Mouse (Mus musculus) liver, embryonic 15.5 days (tissue): Measurements from ENCODE around the gene Ddo. TPM values are rescaled to one million over a fixed set of nuclear protein-coding genes. Genes with fewer than 3 reads are reported as not detected.

ENCODE experiments used
- ATAC-seq: fragments of 200-750 bp; cut with Nextera tagmentation; 2 replicates; pipeline ENCODE4 v1.8.0; 2017; ENCODE audit warnings: moderate number of reproducible peaks, mild to moderate bottlenecking, moderate library complexity; ENCODE audit not compliant: insufficient read depth
- H3K27ac ChIP-seq: fragments of 300-500 bp; sonication (generic); replicated peaks from 2 replicates; pipeline ENCODE4 v1.5.1; 2015; ENCODE audit warnings: mild to moderate bottlenecking, inconsistent platforms
- H3K27me3 ChIP-seq: fragments of 300-500 bp; sonication (generic); 2 replicates; pipeline ENCODE4 v1.6.1; 2015; ENCODE audit warnings: mild to moderate bottlenecking, inconsistent platforms
- H3K36me3 ChIP-seq: fragments of 300-500 bp; sonication (generic); replicated peaks from 2 replicates; pipeline ENCODE4 v1.6.1; 2015; ENCODE audit warnings: moderate library complexity, mild to moderate bottlenecking, inconsistent platforms
- H3K4me1 ChIP-seq: fragments of 300-500 bp; sonication (generic); replicated peaks from 2 replicates; pipeline ENCODE4 v1.6.1; 2015; ENCODE audit warnings: inconsistent platforms
- H3K4me2 ChIP-seq: fragments of 300-500 bp; sonication (generic); 2 replicates; pipeline ENCODE4 v1.6.1; 2015; ENCODE audit warnings: moderate library complexity, mild to moderate bottlenecking, inconsistent platforms
- H3K4me3 ChIP-seq: fragments of 300-500 bp; sonication (generic); replicated peaks from 2 replicates; pipeline ENCODE4 v1.5.1; 2015; ENCODE audit warnings: mild to moderate bottlenecking, inconsistent platforms
- H3K9ac ChIP-seq: fragments of 300-500 bp; sonication (generic); 2 replicates; pipeline ENCODE4 v1.6.1; 2015; ENCODE audit warnings: moderate library complexity, mild to moderate bottlenecking, inconsistent platforms
- H3K9me3 ChIP-seq: fragments of 300-500 bp; sonication (generic); replicated peaks from 2 replicates; pipeline ENCODE4 v1.6.1; 2016; ENCODE audit warnings: inconsistent platforms
- WGBS: fragments of 180-500 bp; shearing (Covaris S2); methylation state at CpG from one replicate; pipeline ENCODE4 v1.1.7; 2015; ENCODE audit warnings: mixed read lengths; ENCODE audit not compliant: insufficient replicate concordance; 5-methylcytosine and 5-hydroxymethylcytosine counted together
- polyA plus RNA-seq: library from polyadenylated mRNA; unstranded; fragments of >200 nt; fragmentation: Nextera tagmentation; extraction: Ambion mirVana; gene quantifications from 2 replicates; pipeline ENCODE4 v1.2.1, GENCODE M21; 2015

Ddo gene
- polyA plus RNA-seq, 1 experiment from 2014 or later = 0.03 TPM

DNA sequence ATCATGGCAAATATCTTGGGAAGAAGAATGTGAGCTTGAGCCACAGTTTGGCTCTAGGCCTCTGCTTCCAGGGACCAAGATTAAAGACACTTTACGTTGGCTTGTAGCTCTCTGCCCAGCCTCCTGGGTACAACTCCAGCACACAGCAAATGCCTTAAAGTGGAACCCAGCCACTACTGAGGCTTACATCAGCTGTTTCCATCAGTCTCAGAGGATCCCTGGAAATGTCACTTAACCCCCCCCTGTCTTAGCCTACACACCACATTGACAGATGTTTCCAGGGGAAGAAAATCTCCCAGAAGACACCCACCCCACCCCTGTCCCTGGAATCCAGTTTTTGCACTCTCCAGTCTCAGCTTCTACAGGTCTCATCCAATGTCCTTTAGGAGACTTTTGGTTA, 37.1 kb downstream of the Ddo start:
- H3K4me1 ChIP-seq = no peaks in the 10 kb centered on the region
- H3K27ac ChIP-seq = no peak overlapping the region
- no peaks in the 10 kb centered on the region for H3K27me3 ChIP-seq
- H3K36me3 ChIP-seq = no peaks in the 10 kb centered on the region
- 56% methylated on average over 1 of the region's 1 CpGs for WGBS
- H3K9me3 ChIP-seq = no peaks in the 10 kb centered on the region
- no peak overlapping the region for H3K4me2 ChIP-seq
- ATAC-seq = no peak
- no peak overlapping the region for H3K4me3 ChIP-seq
- H3K9ac ChIP-seq = no peak overlapping the region

DNA sequence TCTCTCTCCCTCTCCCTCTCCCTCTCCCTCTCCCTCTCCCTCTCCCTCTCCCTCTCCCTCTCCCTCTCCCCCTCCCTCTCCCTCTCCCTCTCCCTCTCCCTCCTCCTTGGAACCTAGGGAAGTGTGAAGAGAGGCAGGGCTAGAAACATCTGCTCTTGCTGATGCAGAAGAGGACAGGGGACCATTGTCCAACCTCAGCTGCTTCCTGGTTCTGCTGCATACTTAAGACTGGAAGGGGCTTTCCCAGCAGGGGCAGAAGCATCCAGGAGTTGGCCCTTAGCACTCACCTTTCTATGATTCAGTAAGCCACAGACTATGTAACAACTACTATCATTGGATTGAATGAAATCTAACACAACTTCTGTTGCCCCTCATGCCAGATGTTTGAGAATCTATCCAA, 38.8 kb downstream of the Ddo start:
- H3K36me3 ChIP-seq = no peaks in the 10 kb centered on the region
- H3K4me2 ChIP-seq = no peak overlapping the region
- H3K27me3 ChIP-seq = peaks cover 3% of the 10 kb centered on the region; the same call in 1 of the 2 replicates
- no peaks in the 10 kb centered on the region for H3K9me3 ChIP-seq
- H3K9ac ChIP-seq = no peak overlapping the region
- no peak overlapping the region for H3K4me3 ChIP-seq
- no peak for ATAC-seq
- H3K4me1 ChIP-seq = no peaks in the 10 kb centered on the region
- no peak overlapping the region for H3K27ac ChIP-seq

DNA sequence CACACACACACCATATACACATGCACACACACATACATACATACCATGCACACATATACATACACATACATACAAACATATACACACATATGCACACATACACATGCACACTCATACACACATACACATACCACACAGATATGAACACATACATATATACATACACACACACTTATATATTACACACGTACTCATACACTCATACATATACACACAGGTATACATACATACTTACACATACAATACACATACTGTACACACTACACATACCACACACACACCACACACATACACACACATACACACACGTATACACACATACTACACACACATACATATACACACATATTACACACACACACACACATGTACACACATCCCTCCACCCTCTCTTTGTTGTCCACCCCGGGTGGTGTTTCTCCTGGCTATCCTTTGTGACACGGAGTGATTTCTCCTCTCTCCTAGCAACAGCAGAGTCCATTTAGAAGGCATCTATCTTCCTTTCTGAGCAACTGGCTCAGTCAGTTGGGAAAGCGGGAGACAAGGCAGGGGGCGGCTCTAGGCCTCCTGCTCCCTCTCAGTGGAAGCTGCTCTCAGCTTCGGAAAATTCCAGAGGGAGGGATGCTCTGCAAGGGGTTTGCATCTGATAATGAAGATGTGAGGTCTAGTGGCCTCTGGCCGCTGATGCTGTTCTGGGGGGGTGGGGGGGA, 42.9 kb downstream of the Ddo start:
- WGBS = 57% methylated on average over 8 of the region's 8 CpGs
- no peak for ATAC-seq
- peaks cover 6% of the 10 kb centered on the region for H3K27me3 ChIP-seq

DNA sequence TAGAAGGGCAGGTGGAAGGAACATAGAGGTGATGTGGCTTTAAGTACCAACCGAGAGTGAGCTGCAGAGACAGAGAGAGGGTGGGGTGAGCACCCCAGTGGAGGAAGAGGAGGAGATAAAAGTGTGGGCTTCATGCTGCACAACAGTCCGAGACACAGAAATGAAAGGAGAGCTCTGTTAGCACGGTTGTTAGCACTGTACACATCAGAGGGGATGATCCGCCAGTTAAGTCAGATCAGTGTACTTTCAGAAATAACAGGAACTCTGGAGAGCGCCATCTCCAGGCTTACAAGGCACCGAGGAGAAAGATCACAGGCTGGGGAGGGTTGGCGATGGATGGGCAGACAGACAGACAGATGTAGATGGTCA, 43.5 kb downstream of the Ddo start:
- H3K9ac ChIP-seq = no peak overlapping the region
- ATAC-seq = no peak
- H3K4me3 ChIP-seq = no peak overlapping the region
- H3K36me3 ChIP-seq = no peaks in the 10 kb centered on the region
- 55% methylated on average over 7 of the region's 7 CpGs for WGBS
- no peak overlapping the region for H3K4me2 ChIP-seq
- no peaks in the 10 kb centered on the region for H3K4me1 ChIP-seq
- no peaks in the 10 kb centered on the region for H3K9me3 ChIP-seq
- H3K27ac ChIP-seq = no peak overlapping the region
- peaks cover 6% of the 10 kb centered on the region for H3K27me3 ChIP-seq

More for the DNA sequence above, 42.9 kb downstream of the Ddo start:
- Histone ChIP-seq H3K36me3 (no peaks in the 10 kb centered on the region), H3K4me3 (no peak overlapping the region), H3K27ac (no peak overlapping the region), H3K9ac (no peak overlapping the region), H3K4me2 (no peak overlapping the region), H3K4me1 (no peaks in the 10 kb centered on the region), H3K9me3 (no peaks in the 10 kb centered on the region)

DNA sequence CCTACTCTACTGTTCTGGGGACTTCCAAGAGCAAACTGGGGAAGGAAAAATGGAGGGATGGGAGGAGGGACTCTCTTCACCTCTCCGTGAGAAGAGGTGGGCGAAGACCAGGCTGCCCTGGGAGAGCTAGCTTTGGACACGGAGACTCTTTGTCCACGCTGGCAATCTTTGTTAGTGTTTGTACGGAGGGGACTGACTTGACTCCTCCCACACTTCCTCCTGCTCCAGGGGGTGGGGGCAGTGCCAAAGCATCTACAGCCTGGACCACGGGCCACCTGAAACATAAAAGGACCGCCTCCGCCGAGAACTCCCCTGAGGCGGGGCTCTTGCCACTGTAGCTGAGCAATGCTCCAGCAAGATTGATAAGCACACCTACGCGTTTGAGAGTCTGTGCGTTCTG, 44.3 kb downstream of the Ddo start:
- no peaks in the 10 kb centered on the region for H3K9me3 ChIP-seq
- no peaks in the 10 kb centered on the region for H3K4me1 ChIP-seq
- 13% methylated on average over 13 of the region's 13 CpGs for WGBS
- peak overlapping the region; percentile 7; the same call in 1 of the 2 replicates for H3K4me2 ChIP-seq
- H3K27me3 ChIP-seq = peaks cover 6% of the 10 kb centered on the region
- H3K27ac ChIP-seq = no peak overlapping the region
- no peak overlapping the region for H3K4me3 ChIP-seq
- H3K36me3 ChIP-seq = no peaks in the 10 kb centered on the region
- ATAC-seq = no peak
- no peak overlapping the region for H3K9ac ChIP-seq

DNA sequence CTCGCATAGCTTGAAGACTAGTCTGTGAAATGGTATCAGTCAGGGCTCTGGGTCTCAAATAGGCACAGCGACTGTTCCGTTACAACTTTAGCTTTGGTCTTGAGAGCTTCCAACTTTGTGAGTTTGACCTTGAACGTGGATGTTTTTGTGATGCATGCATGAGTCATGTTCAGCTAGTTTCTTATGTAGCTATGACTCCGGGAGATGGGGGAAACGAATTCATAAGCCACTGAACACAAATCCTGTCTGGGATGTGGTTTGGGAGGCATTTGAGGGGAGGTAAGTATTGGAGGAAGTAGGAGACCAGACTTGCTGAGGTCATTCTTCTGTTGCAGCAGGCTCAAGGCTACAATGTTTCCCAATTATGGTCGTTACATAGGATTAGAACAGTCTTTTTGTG, 46.1 kb downstream of the Ddo start:
- no peak overlapping the region for H3K27ac ChIP-seq
- no peaks in the 10 kb centered on the region for H3K4me1 ChIP-seq
- H3K27me3 ChIP-seq = peaks cover 18% of the 10 kb centered on the region
- no peaks in the 10 kb centered on the region for H3K9me3 ChIP-seq
- no peak overlapping the region for H3K9ac ChIP-seq
- no peak overlapping the region for H3K4me2 ChIP-seq
- 30% methylated on average over 7 of the region's 7 CpGs for WGBS
- H3K36me3 ChIP-seq = no peaks in the 10 kb centered on the region
- ATAC-seq = no peak
- no peak overlapping the region for H3K4me3 ChIP-seq

DNA sequence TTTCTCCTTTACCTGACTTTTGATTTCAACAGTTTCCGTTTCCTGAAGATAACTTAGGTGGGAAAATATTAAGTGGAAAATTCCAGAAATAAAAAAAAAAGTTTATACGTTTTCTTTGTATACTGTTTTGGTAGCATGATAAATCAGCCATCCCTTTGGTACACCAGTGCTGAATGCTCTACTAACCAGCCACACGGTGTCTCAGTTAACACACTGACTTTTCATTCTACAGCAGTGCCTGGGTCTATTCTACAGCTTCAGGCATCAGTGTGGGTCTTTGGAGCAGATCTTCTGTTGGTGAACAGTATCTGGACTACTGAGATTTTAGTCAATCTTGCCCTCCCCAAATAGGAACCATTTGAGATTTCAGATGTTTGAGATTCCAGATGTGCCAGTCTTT, 48.7 kb downstream of the Ddo start:
- H3K9ac ChIP-seq = no peak overlapping the region
- peaks cover 37% of the 10 kb centered on the region for H3K27me3 ChIP-seq
- 55% methylated on average over 3 of the region's 3 CpGs for WGBS

DNA sequence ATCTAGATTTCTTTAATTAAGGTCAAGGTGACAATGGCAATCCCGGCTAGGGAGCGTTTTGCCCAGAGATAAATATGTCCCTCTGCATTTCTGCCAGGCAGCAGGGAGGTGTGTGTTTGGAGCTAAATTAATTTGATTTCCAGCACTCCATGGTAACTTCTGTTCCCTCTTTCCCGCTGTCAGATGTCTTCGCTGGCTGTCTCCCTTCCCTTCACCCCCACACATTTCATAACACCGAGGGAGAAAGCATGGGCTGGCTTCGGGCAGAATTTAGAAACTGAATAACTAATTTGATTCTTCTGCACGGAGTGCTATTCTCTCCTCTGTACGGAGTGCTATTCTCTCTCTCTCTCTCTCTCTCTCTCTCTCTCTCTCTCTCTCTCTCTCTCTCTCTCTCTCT, 52.7 kb downstream of the Ddo start:
- ATAC-seq = no peak
- peak overlapping the region; percentile 69; the same call in 1 of the 2 replicates for H3K4me2 ChIP-seq
- H3K27me3 ChIP-seq = peaks cover 52% of the 10 kb centered on the region
- H3K9ac ChIP-seq = no peak overlapping the region
- H3K4me3 ChIP-seq = no peak overlapping the region
- no peak overlapping the region for H3K27ac ChIP-seq
- no peaks in the 10 kb centered on the region for H3K36me3 ChIP-seq
- H3K4me1 ChIP-seq = no peaks in the 10 kb centered on the region
- 39% methylated on average over 8 of the region's 8 CpGs for WGBS
- no peaks in the 10 kb centered on the region for H3K9me3 ChIP-seq

More for the DNA sequence above, 48.7 kb downstream of the Ddo start:
- H3K4me1 ChIP-seq = no peaks in the 10 kb centered on the region
- no peak overlapping the region for H3K4me3 ChIP-seq
- H3K36me3 ChIP-seq = no peaks in the 10 kb centered on the region
- no peaks in the 10 kb centered on the region for H3K9me3 ChIP-seq
- ATAC-seq = no peak
- no peak overlapping the region for H3K27ac ChIP-seq
- H3K4me2 ChIP-seq = no peak overlapping the region

DNA sequence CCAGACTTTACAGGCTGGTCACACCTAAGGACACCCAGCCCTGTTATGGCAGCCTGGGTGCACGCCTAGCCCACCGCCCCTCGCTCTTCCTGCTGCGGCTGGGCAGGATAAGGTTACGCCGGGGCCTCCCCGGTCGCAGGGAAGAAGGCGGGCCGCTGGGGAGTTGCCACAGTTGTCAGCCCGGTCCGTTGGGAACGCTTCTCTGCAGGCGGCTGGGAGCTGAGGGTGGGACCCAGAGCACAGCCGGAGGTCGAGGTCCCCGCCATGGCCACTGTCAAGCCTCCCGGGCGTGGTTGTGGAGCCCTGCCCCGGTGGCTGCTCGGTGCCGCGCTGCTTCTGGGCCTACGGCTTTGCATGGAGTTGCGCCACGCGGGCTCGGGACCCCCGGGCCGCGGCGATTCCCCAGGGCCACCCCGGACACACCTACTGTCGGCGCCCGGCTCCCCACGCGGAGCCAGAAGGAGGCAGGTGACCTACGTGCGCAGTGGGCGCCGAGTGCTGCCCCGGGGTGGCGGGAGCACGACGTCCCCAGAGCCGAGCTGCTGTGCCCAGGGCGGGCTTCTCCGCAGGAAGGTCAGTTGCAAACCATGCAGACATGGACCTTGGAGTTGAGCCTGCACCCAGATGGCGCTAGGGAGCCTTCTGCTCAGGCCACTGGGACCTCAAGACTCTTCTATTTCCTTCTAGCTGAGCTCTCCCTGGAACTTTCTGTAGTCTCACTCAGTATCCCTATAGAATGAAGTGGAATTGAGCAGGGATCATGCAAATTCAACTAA, 53.5 kb downstream of the Ddo start, which contains the start of gene Mettl24:
Gene Mettl24 (plus strand): TSS at position 191 of the 776 bp plus-strand sequence.
- Histone ChIP-seq H3K9ac (no peak within 1 kb of the TSS; the same call in 1 of the 2 replicates), H3K4me2 (peak within 1 kb of the TSS; percentile 69), H3K9me3 (no peaks in the 10 kb centered on the region), H3K4me3 (peak within 1 kb of the TSS; percentile 50), H3K27ac (no peak within 1 kb of the TSS), H3K4me1 (no peaks in the 10 kb centered on the region), H3K36me3 (no peaks in the 10 kb centered on the region), H3K27me3 (peaks cover 55% of the 10 kb centered on the region)
- no peak for ATAC-seq
- WGBS = under 1% methylated on average over 50 of the region's 50 CpGs

DNA sequence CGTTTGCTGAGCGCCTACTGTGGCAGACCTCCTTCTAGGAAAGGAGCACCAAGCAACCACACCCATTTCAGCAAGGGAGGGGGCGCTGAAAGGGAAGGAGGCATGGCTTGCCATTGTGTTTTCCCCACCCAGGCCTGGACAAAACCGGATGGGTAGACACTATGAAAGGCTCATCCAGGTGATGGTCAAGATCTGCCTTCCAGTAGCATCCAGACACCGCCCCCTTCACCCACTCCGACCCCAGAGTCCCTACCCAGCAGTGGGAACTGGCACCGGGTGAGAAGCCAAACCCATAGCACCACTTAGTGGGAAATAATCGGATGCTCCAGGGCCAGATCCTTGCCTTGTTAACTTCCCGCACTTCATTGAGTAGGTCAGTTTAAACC, 54.0 kb downstream of the Ddo start:
- ATAC-seq = no peak
- Histone ChIP-seq H3K9ac (no peak overlapping the region), H3K4me2 (no peak overlapping the region), H3K4me1 (no peaks in the 10 kb centered on the region), H3K4me3 (no peak overlapping the region), H3K27ac (no peak overlapping the region), H3K9me3 (no peaks in the 10 kb centered on the region), H3K36me3 (no peaks in the 10 kb centered on the region), H3K27me3 (peaks cover 57% of the 10 kb centered on the region)
- 50% methylated on average over 9 of the region's 9 CpGs for WGBS

DNA sequence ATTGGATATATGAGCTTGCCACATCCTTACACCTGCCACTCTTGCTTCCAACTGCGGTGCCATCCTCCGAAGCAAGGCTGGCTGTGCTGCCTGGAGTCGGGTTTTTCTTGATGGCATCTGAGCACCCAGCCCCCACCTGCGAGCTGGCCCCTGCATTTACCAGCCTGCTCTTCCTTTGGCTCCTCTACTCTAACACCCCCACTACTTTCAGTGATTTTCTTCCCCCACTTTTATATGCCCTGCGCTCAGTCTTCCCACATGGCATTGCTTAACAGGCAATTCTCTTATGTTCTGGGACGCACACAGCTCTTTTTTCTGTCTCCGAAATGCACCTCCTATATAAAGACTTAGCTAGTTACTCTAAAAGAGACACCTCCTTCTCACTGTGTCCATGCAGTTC, 54.5 kb downstream of the Ddo start:
- 71% methylated on average over 7 of the region's 7 CpGs for WGBS
- Histone ChIP-seq H3K4me2 (no peak overlapping the region), H3K27ac (no peak overlapping the region), H3K4me1 (no peaks in the 10 kb centered on the region), H3K9ac (no peak overlapping the region), H3K27me3 (peaks cover 56% of the 10 kb centered on the region), H3K4me3 (no peak overlapping the region), H3K36me3 (no peaks in the 10 kb centered on the region), H3K9me3 (no peaks in the 10 kb centered on the region)
- ATAC-seq = no peak
